Mouse (Mus musculus) adrenal gland, adult 8-10 months (tissue): Measurements from ENCODE around the gene 2010300C02Rik. TPM values are rescaled to one million over a fixed set of nuclear protein-coding genes. Genes with fewer than 3 reads are reported as not detected.
"Not testable (repeated sequence)": the region's sequence is repeated elsewhere in the genome, so short reads cannot be mapped to it uniquely, and the experiment has no call there.

Source experiments
- DNase-seq: peaks from one replicate; pipeline ENCODE4 v3.0.0; 2022
- total RNA-seq, 4 experiments: library from RNA; stranded (reverse); gene quantifications; 2 replicates each; pipeline ENCODE4 v1.2.4; 2022

Gene 2010300C02Rik
- total RNA-seq = 1 to 10 TPM; 2.2 to 4.2 (median 3.5) TPM

DNA sequence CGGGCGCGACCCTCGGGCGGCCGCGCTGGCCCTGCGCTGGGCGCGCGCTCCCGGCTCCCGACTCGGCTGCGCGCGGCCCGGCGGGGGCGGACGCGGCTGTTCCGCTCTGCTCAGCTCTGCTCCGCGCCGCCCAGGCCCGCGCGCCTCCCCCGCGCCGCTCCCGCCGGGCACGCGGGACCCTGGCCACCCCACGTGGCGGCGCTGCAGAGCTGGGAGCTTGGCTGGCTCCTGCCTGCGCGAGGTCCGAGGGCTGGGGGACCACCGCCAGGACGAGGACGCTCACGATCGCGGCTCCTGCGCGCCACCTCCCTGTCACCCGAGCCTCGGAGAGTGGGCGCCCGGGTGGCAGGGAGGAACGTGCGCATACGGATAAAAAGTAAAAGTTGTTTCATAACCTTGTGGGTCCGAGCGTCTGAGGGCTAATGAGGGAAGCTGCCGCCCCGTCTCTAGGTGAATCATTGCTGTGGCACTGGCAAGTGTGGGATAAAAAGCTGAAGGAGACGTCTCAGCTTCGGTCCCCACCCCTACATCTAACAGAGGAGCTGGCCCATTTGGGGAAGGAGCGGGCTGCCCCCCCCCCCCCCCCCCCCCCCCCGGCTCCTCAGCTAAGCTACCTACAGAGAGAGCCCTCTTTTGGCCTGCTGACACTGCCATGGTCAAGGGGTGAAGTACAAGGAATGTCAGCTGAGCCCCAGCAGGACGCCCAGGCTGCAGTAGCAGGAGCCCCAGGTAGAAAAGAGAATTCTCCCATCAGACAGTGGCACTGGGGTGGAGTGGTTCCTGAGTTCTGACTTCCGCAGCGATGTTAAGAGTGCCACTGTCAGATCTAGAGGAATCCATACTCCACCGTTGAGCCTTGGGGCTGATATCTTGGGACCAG is at the start of gene 2010300C02Rik:
Gene 2010300C02Rik, minus strand, starts transcription at position 325 of the 880 bp plus-strand sequence.
- DNase-seq = no peak

DNA sequence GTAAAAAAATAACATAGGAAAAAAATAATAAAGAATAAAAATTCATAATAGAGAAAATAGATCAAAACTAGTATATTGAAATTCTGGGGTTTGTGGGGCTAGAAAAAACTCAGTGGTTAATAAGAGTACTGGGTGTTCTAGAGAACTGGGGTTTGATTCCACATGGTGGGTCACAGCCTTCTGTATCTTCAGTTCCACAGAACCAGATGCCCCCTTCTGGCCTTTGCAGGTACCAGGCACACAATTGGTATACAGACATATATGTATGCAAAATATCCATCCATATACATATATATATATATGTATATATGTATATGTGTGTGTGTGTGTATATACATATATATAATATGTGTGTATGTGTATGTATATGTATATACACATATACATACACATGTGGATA is 39.5 kb upstream of the 2010300C02Rik start:
- DNase-seq = no peak

DNA sequence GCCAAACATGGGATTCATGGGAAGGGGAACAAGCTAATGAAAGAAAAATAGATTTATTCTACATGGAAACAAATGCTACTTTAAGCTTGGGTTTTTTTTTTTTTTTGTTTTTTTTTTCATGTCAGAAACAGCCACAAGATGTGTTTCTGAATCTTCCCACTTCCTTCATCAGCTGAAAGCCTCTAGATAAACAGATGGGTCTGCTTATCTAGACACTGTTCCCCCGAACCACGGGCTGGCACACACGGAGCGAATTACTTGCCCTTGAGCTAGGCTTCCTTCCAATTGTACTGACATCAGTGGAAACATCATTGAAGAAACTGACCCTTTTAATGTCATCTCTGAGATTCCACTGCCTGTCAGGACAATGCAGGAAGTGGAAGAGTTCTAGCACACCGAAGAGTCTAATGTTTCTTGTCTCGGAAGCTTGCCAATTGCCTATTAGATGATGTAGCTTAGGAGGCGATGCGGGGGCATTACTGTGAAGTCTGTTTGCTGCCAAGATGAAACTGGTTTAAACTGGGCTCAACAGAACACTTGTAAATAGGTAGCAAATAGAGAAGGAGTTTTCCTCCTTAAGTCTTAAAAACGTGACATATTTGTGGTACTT is 24.9 kb upstream of the 2010300C02Rik start:
- no peak for DNase-seq

DNA sequence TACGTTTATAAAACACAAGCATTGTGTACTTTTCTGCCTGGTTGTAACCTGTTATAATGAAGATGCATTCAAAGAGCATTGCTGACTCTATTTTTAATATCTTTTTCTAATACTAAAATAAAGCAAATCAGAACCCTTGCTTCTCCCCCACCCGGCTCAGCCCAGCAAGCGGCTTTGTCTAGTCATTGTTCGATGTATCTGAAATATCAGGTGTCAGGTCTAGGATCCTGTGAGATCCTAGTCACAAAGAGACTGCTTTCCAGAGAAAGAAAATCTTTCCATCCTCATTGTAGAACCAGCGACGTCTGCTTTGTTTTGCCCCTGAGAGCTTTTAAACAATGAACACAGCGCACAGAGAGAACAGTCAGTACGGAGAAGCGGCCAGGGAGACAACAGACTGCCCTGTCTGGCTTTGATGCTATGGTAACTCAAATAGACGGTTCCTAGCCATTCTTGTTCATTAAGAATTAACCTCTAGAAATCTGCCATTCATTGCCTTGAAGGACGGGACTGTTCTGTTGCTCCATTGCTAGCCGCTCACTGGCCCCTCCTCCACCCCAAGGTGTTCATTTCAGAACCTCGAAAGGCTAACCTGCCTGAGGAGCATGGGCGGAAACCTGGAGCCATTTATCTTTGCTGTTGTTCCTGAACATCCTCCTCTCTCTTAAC is 22.9 kb upstream of the 2010300C02Rik start:
- no peak for DNase-seq

DNA sequence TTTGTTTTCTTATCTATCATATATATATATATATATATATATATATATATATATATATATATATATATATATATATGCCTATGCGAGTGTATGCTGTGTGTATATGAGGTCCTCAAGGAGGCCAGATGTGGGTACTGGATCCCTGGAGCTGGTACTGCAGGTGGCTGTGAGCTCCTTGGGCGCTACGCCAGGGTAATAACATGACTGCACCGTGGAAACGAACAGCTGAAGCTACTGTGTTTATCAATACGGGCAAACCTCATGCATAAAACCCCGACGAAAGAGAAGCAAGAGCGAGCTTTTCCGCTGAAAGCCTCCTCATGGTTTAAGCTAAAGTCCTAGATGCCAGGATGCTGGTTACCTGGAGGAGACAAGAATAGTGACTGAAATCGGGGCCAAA is 22.2 kb upstream of the 2010300C02Rik start:
- DNase-seq = no peak

DNA sequence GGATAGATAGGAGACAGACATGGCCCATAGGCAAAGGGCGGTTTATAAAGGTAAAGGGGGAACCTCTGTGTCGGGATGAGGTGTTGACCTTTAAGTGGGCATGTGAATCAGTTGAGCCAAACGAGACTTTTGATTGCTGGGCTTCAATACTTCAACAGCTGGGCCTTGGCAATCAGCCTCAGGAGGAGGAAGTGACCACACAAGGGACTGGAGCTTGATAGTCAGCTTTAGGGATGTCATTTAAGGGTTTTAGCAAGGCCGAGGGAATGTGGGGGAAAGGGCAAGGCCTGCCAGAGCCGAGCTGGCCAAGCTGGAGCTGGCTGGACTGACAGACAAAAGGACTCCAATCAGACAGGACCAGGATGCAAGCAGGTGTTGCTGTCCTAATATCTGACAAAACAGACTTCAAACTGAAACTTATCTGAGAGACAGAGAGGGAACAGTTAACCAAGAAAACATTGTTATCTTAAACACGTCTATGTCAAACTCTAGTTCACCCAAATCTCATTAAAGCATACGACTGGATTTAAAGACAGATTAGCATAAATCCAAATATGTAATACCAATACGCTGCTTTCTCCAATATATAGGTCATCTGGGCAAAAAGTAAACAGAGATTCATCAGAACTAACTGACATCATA is 20.4 kb upstream of the 2010300C02Rik start:
- no peak for DNase-seq

DNA sequence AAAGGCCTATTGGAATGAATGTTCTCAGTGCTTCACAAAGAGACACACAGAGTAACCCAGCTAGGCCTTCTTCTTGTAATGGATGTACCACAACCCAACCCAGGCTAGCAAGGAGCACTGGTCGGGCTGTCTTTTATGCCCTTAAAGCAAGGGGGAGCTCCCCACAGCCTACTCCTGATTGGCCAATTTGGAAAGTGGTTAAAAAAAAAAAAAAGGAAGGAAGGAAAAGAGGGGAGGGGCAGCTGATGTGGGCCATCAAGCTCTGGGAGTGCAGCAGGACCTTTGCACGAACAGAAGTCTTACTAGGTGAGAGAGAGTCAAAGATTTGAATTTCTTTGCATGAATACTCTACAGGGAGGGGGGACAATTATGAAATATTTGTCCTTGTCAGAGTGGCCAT is 19.0 kb upstream of the 2010300C02Rik start:
- no peak for DNase-seq

DNA sequence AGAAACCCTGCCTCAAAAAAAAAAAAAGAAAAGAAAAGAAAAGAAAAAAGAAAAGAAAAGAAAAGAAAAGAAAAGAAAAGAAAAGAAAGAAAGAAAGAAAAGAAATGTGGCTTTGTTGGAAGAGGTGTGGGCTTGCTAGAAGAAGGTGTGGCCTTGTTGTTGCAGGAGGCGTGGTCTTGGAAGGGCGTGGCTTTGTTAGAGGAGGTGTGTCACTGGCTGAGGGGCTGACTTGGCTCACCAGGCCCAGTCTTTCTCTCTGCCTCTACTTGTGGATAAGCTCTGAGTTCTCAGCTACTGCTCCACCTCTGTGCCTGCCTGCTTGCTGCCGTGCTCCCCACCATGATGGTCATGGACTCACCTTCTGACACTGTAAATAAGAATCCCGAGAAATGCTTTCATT is 17.2 kb upstream of the 2010300C02Rik start:
- no peak for DNase-seq

DNA sequence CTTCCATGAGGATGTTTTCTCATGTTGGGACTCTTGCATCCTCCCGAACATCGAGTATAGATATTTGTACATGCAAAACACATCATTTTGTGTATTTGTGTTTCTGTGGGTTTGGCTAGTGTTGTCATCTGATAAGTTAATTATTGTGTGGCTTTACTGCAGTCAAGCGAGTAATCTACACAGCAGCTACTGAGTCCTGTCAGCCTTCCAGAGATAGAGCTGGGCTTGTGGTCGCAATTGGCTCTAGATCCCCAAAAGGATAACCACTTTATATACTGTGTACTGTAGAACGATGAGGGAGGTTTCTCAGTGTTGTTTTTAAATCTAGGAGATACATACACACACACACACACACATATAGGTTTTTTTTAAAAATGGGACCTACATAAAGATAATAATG is 16.0 kb upstream of the 2010300C02Rik start:
- DNase-seq = no peak

DNA sequence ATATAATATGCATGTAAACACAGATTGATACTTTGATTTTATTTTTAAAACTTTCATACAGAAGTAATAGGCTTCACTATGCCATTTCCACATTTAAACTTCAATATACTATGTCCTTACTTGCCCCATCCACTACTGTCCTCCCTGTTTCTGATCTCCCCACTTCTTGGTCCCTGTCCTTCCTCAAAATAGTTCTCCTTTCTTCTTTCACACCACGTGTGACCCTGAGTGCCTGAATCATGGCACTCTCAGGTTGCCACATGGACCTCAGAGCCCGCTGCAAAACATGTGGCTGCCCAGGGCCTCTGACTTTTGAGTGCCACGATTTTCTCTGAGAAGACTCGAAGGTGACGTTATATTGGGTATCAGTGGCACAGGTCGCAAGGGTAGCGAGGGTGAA is 15.0 kb upstream of the 2010300C02Rik start:
- DNase-seq = no peak

DNA sequence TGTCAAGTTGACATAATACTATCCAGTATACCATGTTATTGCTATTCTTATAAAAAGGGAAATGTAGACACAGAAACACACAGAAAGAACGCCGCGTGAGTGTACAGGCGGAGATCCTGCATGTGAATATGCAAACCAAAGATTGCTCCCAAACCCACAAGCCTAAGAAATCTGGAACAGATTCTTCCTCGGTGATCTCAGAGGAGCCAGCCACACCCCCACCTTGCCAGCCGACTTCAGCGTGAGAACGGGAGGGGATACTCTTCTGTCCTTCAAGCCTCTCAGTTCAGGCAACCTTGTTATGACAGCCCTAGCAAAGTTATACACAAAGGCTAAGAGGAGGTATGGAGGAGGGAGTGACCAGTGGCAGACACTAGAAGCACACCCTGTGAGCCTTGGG is 9.5 kb upstream of the 2010300C02Rik start:
- no peak for DNase-seq

DNA sequence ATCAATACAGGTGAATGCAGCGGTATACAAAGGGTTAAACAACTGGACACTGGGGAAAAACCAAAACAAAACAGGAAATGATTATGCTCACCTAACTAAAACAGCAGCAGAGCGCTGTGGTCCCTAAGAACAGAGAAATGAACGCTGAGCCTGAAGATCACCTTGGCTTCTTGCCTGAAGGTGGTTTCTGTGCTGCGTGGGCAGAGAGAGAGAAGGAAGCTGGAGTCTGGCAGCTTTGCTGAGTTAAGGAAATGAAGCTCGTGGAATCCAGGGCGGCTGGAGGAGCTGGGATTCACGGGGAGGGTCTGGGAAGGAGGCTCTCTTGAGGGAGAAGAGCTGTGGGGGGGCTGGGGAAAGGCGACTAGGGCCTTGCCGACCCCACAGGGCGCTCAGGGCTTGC is 8.2 kb upstream of the 2010300C02Rik start:
- no peak for DNase-seq

DNA sequence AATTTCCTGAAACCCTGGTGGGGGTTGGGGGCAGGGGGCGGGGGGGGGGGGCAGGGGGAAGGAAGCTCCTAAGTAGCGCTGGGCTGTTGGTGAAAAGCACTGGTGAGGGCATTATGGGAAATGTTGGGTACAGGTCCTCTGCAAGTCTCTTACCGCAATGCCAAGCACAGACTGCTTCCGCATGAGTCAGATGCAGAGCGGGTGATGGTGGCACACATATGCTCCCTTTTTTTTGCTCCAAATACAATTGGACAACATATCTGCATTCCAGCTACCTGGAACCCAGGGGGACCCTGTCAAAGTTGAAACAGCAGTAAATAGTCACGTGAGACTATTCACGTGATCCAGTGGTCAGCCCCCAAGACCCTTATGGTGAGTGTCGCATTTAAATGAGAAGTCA is 7.3 kb upstream of the 2010300C02Rik start:
- DNase-seq = no peak

DNA sequence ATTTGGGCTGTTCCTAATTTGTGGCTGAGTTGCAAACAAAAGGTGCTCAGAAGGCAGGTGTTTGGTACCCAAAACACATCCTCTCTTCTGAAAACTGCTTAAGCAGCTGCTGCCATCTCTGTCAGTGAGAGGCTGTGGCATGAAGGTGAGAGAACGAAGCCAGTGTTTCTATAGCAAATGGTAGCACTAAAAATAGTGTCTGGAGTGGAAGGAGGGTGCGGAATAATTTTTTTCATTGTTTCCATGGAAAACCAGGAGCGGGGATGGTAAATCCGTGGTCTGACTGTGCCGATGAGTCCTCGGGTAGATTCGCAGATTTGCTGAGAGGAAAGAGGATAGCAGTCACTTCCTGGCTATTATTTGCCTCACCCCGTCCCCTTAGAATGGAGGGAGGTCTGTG is 6.5 kb upstream of the 2010300C02Rik start:
- DNase-seq = no peak

DNA sequence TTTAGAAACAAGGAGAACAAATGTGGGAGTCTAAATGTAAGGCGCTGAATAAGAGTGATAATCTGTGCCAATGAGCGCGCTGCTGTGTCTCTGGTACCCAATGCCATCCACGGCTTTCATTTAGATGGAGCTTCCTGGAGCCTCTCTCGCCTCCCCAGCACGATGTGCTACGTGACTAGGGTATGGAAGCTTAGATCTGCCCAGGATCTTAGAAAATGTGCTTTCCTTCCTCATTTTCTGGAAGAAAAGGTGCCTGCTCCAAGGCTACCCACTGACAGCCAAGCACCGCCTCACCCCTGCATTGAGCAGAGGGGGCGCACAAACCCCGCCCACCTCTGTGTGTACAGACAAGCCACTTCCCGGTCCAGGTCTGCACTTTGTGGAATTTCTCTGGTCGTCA is 6.0 kb upstream of the 2010300C02Rik start:
- DNase-seq = no peak

DNA sequence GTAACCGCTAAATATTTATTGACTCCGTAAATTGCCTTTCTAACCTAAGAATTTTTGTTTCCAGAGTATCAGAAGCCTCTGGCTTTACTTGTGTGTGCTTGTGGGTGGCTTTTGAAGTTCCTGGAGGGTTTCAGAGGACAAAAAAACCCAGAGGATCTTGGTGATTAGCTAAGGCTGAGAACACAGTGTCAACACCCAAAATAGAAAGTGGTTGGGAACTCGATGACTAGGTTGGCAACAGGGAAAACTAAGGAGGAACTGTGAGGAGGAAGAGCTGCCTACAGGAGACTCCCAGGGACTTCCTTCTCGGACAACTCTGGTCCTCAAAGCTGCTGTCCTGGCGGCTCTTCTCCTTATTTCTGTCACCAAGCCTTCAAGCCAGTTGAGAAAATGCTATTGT is 1.2 kb upstream of the 2010300C02Rik start:
- no peak for DNase-seq

DNA sequence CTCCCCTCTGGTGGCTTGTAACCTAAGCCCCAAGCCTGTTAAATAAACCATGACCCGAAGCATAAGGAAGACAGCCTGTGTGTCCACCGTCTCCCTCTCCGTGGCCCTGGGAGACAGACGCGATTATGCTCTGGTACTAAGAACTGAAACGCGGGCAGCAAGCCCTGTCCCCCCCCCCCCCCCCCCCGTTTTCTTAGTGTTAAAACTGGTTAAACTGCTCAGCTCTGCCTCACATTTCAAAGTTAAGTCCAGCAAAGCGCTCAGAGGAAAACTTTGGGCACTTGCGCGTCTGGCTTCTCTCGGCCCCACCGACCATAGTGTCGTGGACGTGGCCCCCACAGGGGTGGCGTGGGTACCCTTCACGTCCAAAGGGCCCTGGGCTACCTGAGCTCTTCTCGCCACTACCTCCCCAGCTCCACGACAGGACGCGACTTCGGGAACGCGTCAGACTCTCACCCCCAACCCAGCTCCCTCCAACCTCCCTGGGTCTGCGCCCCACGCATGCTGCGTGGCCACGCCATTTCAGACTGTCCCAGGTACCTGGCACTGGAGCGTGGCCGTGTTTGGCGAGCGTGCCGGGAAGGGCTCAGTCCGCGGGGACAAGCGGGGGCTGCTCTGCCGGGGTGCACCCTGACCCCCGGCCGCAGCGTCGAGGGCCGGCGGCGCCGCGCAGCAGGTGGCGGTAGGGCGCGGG is 708 bp downstream of the 2010300C02Rik start:
- no peak for DNase-seq

DNA sequence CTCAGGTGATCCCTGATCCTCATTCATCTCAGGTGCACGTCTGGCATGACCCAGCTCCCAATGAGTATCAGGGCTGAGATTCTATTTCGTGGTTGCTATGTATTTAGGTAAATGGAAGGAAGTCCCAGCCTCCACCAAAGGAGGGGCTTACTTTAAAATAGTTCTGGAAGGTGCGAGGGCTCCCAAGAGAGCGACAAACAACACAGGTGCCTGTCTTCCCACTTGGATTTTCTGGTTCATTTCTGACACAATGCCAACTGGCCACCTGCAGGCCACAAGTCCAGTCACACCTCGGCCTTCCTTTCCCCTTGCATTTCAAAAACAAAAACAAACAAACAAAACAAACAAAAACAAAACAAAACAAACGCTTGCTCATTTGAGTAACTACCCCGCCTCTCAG is 1.4 kb downstream of the 2010300C02Rik start:
- DNase-seq = no peak

DNA sequence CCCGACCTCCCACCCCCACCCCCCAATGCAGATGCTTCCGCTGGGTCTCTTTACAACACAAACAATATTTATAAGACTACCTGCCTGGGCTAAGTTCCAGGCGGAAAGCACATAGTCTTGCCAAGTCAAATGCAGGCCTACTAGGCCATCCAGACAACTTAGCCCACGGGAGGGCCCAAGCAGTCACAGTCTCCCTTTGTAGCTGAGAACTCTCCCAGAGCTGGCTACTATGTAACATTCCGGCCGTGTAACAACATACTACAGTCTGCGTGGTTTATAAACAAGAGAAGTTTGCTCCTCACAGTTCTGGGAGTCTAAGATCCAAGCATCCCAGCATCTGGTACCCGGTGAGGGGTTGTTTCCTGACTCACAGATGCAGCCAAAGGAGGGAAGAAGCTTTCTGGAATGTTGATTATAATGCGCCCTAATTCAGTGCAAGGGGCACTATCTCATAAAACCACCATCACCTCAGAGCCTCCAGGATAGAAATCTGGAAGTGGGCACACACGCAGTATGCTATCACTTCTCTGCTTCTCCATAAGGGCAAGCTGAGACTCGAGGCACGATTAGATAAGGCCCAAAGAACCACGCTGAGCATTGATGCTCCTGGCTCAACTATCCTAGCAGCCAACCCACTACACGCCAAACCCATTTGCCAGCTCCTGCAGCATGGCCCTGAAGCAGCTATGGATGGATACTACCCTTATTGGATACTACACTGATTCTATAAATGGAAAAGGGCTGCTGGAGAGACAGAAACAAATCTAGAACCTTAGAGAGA is 2.3 kb downstream of the 2010300C02Rik start:
- DNase-seq = no peak

DNA sequence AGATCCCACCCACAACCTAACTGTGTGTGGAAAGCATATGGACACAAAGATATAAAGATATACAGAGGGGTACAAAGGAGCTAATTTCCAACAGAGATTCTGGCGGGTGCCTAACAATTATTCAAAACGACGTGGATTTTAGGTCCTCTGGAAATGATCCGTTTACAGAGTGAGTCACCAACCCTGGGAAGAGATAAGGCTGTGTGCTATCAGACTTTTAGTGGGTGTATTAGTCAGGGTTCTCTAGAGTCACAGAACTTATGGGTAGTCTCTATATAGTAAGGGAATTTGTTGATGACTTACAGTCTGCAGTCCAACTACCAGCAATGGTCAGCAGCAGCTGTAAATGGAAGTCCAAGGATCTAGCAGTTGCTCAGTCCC is 7.5 kb downstream of the 2010300C02Rik start:
- not testable (repeated sequence) for DNase-seq

DNA sequence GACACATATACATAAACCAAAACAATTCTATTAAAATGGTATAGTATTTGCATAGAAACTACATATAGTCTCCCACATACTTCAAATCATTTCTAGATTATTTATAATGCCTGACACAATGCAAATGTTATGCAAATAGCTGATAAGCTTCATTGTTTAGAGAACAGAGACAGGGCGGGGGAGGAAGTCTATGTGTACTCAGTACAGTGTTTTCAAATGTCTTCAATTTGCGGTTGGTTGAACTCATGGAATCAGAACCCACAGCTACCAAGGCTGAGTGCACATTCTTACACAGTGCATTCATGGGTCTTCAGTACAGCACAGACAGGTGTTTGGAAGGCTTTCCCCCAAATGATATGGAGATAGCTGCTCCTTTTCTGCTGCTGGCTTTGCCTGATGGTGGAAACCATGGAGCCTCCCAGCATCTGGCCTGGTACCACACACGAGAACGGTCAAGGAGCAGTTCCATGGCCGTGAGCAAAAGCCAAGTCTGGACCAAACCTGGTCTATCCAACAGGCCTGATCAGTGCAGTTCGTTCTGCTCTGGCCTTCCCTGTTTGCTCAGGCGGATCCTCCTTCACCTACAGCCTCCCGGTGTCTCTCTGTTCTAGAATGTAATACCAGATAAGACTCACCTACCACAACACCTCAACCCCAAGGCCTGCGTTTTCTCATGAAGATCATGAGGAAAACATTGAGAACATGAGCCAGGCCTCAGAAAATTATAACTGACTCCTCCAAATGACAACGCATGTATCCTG is 8.1 kb downstream of the 2010300C02Rik start:
- DNase-seq = no peak
